In the genomic region with DNA sequence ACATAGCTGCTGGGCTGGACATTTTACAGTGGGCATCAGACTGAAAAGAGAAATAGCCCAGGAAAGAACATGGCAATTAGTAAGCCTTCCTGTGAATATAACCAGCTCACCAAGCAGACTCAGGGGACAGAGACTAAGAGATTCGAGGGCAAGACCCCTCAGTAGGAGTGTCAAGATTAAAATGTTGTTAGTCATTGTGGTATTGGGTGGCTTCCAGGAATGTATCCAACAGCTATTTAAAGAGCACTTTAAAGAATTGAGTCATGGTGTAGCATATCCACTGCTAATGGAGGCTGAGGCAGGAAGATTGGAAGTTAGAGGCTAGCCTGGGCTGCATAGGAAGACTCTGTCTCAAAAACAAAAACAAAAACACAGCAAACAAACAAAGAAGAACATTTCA, we compare ENCODE assay signal across 18 mouse cellular contexts. TPM values are rescaled to one million over a fixed set of nuclear protein-coding genes. Genes with fewer than 3 reads are reported as not detected.
DNase-seq lines count a peak whose midpoint lies in the region; ATAC-seq lines count a peak whose summit lies in the region.
"Had no signal": no experiment of that assay in that cellular context is flagged by ENCODE, and none has a peak within 500 bp of the region (broad histone marks: within the 10 kb centered on the region; RNA-seq: fewer than 3 reads in every experiment).

No protein-coding gene starts in this region.

- DNase-seq in 3134 (ENCODE audit: extremely low read depth, insufficient read length, low spot score) (peak; percentile 21), 3T3-L1 (ENCODE audit: low read depth, low spot score) (peak; percentile 96), MEL-GATA-1-ER (ENCODE audit: extremely low read depth, low read depth) (peak; percentile 44)
- DNase-seq in gastrocnemius, adult 18-20 months (ENCODE audit: low spot score), result no peak
- DNase-seq in gastrocnemius, postnatal 36 days, result no peak
- no peak for DNase-seq in kidney, adult 18-20 months
- DNase-seq: adrenal gland, adult 8-10 months; adrenal gland, postnatal 36 days; cerebellum, adult 11 months; cerebellum, adult 8-10 months; forebrain, postnatal 0 days; heart, adult 2 months; kidney, adult 2 months had no signal

- intact Hi-C loops in gastrocnemius, postnatal 36 days (cut with DNase I), result no loop called here

- peak; percentile 52; the same call in 1 of the 2 replicates for ATAC-seq in common myeloid progenitor, adult 5-6 weeks (replicated peaks; ENCODE audit: low read depth, poor library complexity, severe bottlenecking)
- ATAC-seq: forebrain, postnatal 0 days; intestine, embryonic 15.5 days had no signal

RNA-seq across cellular contexts. Expression of gene Fam50b, which starts 0.9 kb away (rescaled TPM):
- total RNA-seq in common myeloid progenitor, adult 5-6 weeks (2017), result not detected in 2 replicates
- not detected for total RNA-seq in gastrocnemius, adult 18-20 months (2021)
- total RNA-seq in gastrocnemius, postnatal 36 days (2021), result not detected
- total RNA-seq: adrenal gland, adult 8-10 months; adrenal gland, postnatal 36 days; gastrocnemius, adult 8-10 months; gastrocnemius, postnatal 4 days; heart, adult 2 months; heart, postnatal 25 days had no signal

Comparison
In these comparisons a context has a peak if more than half of its experiments do, and no peak if none do; other contexts are left out.
1. DNase-seq: peak in 3134 (single experiment), 3T3-L1 (single experiment) and MEL-GATA-1-ER (single experiment); none in gastrocnemius, adult 18-20 months (single experiment), gastrocnemius, postnatal 36 days (0 of 2) and kidney, adult 18-20 months (single experiment).